Mouse (Mus musculus): ENCODE data around the gene Kras. TPM values are rescaled to one million over a fixed set of nuclear protein-coding genes. Genes with fewer than 3 reads are reported as not detected.

Kras gene
- polyA plus RNA-seq, 1 experiment from 2014 or later, result 97.9 TPM

DNA sequence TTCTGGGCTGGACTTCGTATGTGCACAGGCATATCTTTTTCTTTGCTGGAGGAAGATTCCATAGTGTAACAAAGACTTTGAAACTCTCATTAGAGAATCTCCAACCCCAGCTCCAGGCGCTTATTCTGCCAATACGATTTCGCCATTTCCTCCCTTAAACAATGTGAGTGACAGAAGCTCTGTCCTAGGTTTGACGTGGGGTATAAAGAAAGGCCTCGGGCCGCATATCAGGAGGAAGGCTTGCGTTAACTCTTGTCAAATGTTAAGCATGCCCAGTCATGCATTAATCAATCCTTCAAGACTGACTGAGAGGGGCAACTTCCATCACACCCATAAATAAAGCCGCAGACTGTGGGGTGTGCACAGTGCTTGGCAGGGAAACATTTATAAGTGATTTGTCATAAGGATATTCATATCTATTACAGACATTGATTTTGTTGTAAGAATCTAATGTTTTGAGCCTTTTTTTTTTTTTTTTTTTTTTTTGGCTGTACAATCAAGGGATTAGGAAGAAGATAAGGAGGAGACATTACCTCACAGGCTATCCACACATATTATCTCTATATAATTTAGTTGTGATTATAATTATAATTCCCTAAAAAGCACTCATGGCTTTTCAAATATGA is 27.2 kb upstream of the Kras start:
- Histone ChIP-seq H3K4me3 (ENCODE audit: low read length) (no peak overlapping the region), H3K27me3 (ENCODE audit: control insufficient read depth, insufficient read depth, low read length) (no peaks in the 10 kb centered on the region), H3K9me3 (ENCODE audit: control insufficient read depth, low read length) (no peaks in the 10 kb centered on the region), H3K27ac (ENCODE audit: low read depth, low read length) (no peak overlapping the region), H3K4me2 (replicated peaks; ENCODE audit: low read depth, low read length) (no peak overlapping the region), H3K9ac (ENCODE audit: low read depth, low read length) (no peak overlapping the region), H3K36me3 (ENCODE audit: control insufficient read depth, insufficient read depth, low read length) (no peaks in the 10 kb centered on the region), H3K4me1 (ENCODE audit: control insufficient read depth, insufficient read depth, low read length) (no peaks in the 10 kb centered on the region; the same call in 1 of the 2 replicates)
- 68% methylated on average over 9 of the region's 9 CpGs for WGBS
- no peak for ATAC-seq (ENCODE audit: low FRiP score, low TSS enrichment)

DNA sequence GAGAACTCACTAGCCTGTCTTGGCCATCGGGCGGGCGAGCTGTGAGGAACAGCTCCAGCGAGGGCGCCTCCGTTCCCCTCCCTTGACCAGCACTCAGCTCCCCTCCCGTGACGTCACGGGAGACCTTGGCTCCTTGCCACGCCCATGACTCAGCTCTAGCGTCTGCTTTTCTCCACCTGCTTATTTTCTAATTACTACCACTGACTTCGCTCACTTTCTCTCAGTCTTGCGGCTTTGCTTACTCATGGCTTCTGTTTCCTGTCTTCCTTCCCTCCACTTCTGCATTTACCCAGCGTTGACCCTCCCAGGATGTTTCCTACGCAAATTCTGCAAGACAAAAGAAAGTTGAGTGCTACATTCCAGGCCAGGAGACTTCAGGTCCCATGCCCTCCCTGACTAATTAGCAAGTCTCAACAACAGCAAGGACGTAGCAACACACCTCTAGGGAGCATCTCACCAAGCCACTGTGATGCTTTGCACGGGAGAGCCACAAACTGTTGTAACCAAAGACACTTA is 26.3 kb upstream of the Kras start:
- peak; percentile 91 for ATAC-seq (ENCODE audit: low FRiP score, low TSS enrichment)
- Histone ChIP-seq H3K4me2 (replicated peaks; ENCODE audit: low read depth, low read length) (peak overlapping the region; percentile 45), H3K9me3 (ENCODE audit: control insufficient read depth, low read length) (no peaks in the 10 kb centered on the region), H3K4me3 (ENCODE audit: low read length) (peak overlapping the region; percentile 23; the same call in 1 of the 2 replicates), H3K4me1 (ENCODE audit: control insufficient read depth, insufficient read depth, low read length) (no peaks in the 10 kb centered on the region; the same call in 1 of the 2 replicates), H3K9ac (ENCODE audit: low read depth, low read length) (peak overlapping the region; percentile 37; the same call in 1 of the 2 replicates), H3K27me3 (ENCODE audit: control insufficient read depth, insufficient read depth, low read length) (no peaks in the 10 kb centered on the region), H3K36me3 (ENCODE audit: control insufficient read depth, insufficient read depth, low read length) (no peaks in the 10 kb centered on the region), H3K27ac (ENCODE audit: low read depth, low read length) (no peak overlapping the region)
- 4% methylated on average over 17 of the region's 17 CpGs for WGBS

DNA sequence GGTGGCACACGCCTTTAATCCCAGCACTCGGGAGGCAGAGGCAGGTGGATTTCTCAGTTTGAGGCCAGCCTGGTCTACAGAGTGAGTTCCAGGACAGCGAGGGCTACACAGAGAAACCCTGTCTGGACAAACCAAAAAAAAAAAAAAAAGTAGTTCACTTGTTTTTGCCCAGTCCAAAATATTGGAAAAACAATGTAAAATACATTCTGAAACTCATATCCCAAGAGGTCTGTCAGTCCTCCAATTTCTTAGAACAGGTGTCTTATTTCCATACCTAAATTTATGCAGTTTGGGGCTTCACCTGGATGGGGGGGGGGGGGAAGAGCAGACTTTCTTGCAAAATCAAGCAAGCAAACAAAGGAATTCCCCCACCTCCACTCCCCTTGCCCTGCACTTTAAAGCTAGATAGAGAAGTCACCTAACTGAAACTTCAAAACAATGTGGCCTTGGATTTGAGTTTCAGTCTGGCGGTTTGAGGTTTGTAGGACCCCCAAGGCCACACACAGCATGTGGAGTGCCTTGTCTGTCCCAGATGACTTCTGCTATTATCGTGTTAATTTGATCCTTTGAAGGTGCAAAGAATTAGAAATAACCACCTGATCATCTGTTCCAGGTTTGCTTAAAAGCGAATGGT is 25.7 kb upstream of the Kras start:
- no peak overlapping the region for H3K27ac ChIP-seq (ENCODE audit: low read depth, low read length)
- no peaks in the 10 kb centered on the region for H3K36me3 ChIP-seq (ENCODE audit: control insufficient read depth, insufficient read depth, low read length)
- H3K4me1 ChIP-seq (ENCODE audit: control insufficient read depth, insufficient read depth, low read length), result no peaks in the 10 kb centered on the region; the same call in 1 of the 2 replicates
- no peaks in the 10 kb centered on the region for H3K9me3 ChIP-seq (ENCODE audit: control insufficient read depth, low read length)
- H3K4me3 ChIP-seq (ENCODE audit: low read length), result peak overlapping the region; percentile 23; the same call in 1 of the 2 replicates
- peak overlapping the region; percentile 37; the same call in 1 of the 2 replicates for H3K9ac ChIP-seq (ENCODE audit: low read depth, low read length)
- ATAC-seq (ENCODE audit: low FRiP score, low TSS enrichment), result peak; percentile 19; the same call in 1 of the 2 replicates
- H3K4me2 ChIP-seq (replicated peaks; ENCODE audit: low read depth, low read length), result peak overlapping the region; percentile 45
- H3K27me3 ChIP-seq (ENCODE audit: control insufficient read depth, insufficient read depth, low read length), result no peaks in the 10 kb centered on the region
- 51% methylated on average over 6 of the region's 6 CpGs for WGBS

DNA sequence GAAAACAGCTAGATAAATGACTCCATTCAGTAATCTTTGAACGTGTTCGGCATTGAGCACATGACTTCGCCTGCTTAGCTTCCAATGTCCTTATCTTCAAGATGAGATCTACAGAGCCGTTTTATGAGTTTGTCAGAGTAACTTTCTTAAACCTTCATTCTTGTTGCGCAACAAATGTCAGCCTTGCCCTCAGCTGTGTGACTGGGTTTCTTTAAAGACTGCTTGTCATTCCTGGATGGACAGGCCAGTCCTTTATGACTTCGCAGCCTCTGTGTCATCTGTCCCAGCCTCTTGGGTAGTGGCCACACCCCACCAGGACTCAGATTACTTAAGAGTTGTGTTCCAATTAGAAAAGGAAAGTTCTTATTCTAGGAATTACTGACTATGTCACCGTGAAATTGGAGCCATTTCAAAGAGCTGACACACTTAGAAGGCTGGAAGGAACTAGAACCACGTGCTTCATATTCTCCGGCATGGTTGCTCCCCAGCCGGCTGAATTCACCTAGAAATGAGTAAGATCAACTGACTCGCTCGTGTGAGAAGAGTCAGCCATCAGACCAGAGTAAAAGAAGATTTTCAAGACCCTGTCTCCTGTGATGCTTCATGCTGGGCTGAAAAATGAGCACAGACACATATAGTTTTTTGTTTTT is 24.1 kb upstream of the Kras start:
- Histone ChIP-seq H3K9ac (ENCODE audit: low read depth, low read length) (no peak overlapping the region), H3K36me3 (ENCODE audit: control insufficient read depth, insufficient read depth, low read length) (no peaks in the 10 kb centered on the region), H3K27me3 (ENCODE audit: control insufficient read depth, insufficient read depth, low read length) (no peaks in the 10 kb centered on the region), H3K9me3 (ENCODE audit: control insufficient read depth, low read length) (no peaks in the 10 kb centered on the region), H3K4me3 (ENCODE audit: low read length) (no peak overlapping the region), H3K4me2 (replicated peaks; ENCODE audit: low read depth, low read length) (no peak overlapping the region), H3K4me1 (ENCODE audit: control insufficient read depth, insufficient read depth, low read length) (no peaks in the 10 kb centered on the region; the same call in 1 of the 2 replicates), H3K27ac (ENCODE audit: low read depth, low read length) (no peak overlapping the region)
- 58% methylated on average over 12 of the region's 12 CpGs for WGBS
- no peak for ATAC-seq (ENCODE audit: low FRiP score, low TSS enrichment)

DNA sequence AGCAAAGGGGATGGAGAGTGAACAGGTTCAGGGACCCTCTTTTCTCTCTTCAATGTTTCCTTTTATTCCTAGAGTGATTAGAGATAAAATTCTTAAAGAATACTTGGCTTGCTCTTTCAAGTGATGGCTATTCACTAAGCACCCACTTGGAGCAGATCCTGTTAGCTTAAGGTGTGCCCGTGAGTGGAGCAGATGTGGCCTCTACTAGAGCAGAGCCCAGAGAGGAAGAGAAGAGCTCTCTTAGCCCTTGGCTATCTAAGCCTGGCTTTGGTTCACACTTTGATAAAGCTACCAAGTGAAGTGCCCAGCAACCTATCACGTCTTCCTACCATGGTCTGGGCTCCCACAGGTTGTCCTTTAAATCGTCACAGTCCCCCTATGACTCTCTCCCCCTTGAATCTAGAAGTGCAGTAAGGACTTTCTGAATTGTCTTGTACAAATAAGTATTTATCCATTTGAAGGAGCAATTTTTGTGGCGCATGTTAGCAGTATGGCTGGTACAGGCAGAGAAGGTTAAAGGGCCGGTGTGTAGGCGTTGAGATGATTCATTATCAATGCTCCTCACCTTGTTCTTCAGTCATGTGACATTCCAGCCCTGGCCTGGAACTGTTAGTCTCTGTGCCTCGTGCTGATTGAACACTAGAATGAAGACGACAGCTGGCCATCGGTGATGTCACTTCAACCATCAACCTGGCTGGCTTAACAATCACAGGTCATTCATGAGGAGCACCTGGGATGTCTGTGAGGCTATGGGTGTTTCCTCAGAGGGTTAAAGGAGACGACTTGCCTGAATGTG is 22.3 kb upstream of the Kras start:
- Histone ChIP-seq H3K4me2 (replicated peaks; ENCODE audit: low read depth, low read length) (no peak overlapping the region), H3K4me1 (ENCODE audit: control insufficient read depth, insufficient read depth, low read length) (no peaks in the 10 kb centered on the region; the same call in 1 of the 2 replicates), H3K27ac (ENCODE audit: low read depth, low read length) (no peak overlapping the region), H3K27me3 (ENCODE audit: control insufficient read depth, insufficient read depth, low read length) (no peaks in the 10 kb centered on the region), H3K36me3 (ENCODE audit: control insufficient read depth, insufficient read depth, low read length) (no peaks in the 10 kb centered on the region), H3K4me3 (ENCODE audit: low read length) (no peak overlapping the region), H3K9me3 (ENCODE audit: control insufficient read depth, low read length) (no peaks in the 10 kb centered on the region), H3K9ac (ENCODE audit: low read depth, low read length) (no peak overlapping the region)
- WGBS, result 81% methylated on average over 10 of the region's 10 CpGs
- ATAC-seq (ENCODE audit: low FRiP score, low TSS enrichment), result no peak

DNA sequence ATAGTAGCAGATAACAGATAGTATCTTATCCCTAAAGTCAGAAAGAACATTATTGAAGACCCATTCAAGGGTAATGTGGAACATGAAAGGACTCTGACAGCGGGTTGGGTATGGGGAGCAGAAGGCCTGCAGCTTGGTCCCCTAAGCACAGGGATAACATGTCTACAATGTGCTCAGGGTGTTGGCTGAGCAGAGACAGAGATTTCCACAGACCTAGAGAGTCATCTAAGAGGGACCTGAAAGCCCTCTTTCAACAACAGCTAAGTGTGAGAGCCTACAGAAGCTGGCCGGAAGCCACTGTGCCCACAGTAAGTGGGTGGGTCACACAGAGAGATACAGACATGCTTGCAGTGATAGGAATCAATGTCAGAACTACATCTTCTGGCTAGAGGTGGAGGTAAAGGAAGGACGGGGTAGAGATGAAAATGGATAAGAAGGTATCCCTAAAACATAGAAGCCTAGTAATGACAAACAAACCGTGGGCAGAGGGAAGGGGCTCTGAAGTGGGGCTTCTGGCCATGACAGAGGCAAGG is 19.3 kb upstream of the Kras start:
- Histone ChIP-seq H3K36me3 (ENCODE audit: control insufficient read depth, insufficient read depth, low read length) (no peaks in the 10 kb centered on the region), H3K27ac (ENCODE audit: low read depth, low read length) (no peak overlapping the region), H3K4me2 (replicated peaks; ENCODE audit: low read depth, low read length) (no peak overlapping the region), H3K27me3 (ENCODE audit: control insufficient read depth, insufficient read depth, low read length) (no peaks in the 10 kb centered on the region), H3K9me3 (ENCODE audit: control insufficient read depth, low read length) (no peaks in the 10 kb centered on the region), H3K4me3 (ENCODE audit: low read length) (no peak overlapping the region), H3K9ac (ENCODE audit: low read depth, low read length) (no peak overlapping the region), H3K4me1 (ENCODE audit: control insufficient read depth, insufficient read depth, low read length) (no peaks in the 10 kb centered on the region)
- WGBS, result 88% methylated on average over 4 of the region's 4 CpGs
- no peak for ATAC-seq (ENCODE audit: low FRiP score, low TSS enrichment)

DNA sequence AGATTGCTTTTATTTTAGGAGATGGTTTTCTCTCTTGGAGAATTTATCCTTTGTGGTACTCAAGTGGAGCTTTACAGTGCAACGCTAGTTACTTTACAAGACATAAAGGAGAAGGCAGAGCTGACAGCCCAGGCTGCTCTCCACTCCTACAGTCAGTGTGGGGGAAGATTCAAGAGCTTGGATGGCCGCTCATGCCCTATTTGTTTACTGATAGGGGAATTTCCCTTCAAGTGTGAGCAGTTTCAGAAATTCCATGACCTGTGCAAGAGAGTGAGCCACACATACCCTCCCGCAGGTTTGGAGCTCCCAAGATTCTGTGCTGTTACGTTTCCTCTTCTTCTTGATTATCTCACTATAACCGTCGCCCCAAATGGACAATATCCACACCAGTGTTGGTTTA is 17.7 kb upstream of the Kras start:
- Histone ChIP-seq H3K27me3 (ENCODE audit: control insufficient read depth, insufficient read depth, low read length) (no peaks in the 10 kb centered on the region), H3K27ac (ENCODE audit: low read depth, low read length) (no peak overlapping the region), H3K9me3 (ENCODE audit: control insufficient read depth, low read length) (no peaks in the 10 kb centered on the region), H3K9ac (ENCODE audit: low read depth, low read length) (no peak overlapping the region), H3K4me1 (ENCODE audit: control insufficient read depth, insufficient read depth, low read length) (no peaks in the 10 kb centered on the region), H3K36me3 (ENCODE audit: control insufficient read depth, insufficient read depth, low read length) (no peaks in the 10 kb centered on the region), H3K4me2 (replicated peaks; ENCODE audit: low read depth, low read length) (no peak overlapping the region), H3K4me3 (ENCODE audit: low read length) (no peak overlapping the region)
- ATAC-seq (ENCODE audit: low FRiP score, low TSS enrichment), result no peak
- WGBS, result 84% methylated on average over 6 of the region's 6 CpGs

DNA sequence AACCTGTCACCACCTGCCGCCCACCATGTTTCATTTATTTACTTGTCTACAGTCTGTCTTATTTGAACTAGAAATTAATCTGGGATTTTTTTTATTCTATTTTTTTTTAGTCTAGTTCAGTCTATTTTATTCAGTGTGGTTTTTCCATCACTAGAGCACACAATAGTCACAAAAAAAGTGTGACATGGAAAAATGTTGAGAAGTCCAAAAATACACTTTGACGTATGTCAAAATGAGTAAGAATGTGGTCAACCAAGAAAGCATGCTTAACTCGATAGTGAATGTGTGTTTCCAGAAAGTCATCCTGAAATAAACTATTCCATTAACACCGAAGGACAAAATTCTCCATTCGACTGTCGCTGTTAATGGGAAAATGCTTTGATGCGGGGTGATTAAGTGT is 12.3 kb upstream of the Kras start:
- Histone ChIP-seq H3K9ac (ENCODE audit: low read depth, low read length) (no peak overlapping the region), H3K27ac (ENCODE audit: low read depth, low read length) (no peak overlapping the region), H3K36me3 (ENCODE audit: control insufficient read depth, insufficient read depth, low read length) (no peaks in the 10 kb centered on the region), H3K9me3 (ENCODE audit: control insufficient read depth, low read length) (no peaks in the 10 kb centered on the region), H3K4me1 (ENCODE audit: control insufficient read depth, insufficient read depth, low read length) (no peaks in the 10 kb centered on the region), H3K27me3 (ENCODE audit: control insufficient read depth, insufficient read depth, low read length) (no peaks in the 10 kb centered on the region), H3K4me2 (replicated peaks; ENCODE audit: low read depth, low read length) (no peak overlapping the region), H3K4me3 (ENCODE audit: low read length) (no peak overlapping the region)
- WGBS, result 84% methylated on average over 7 of the region's 7 CpGs
- ATAC-seq (ENCODE audit: low FRiP score, low TSS enrichment), result no peak
